Mouse (Mus musculus) embryo, embryonic 10 days (tissue): ENCODE results near the gene Vps50.
A peak's percentile ranks its signal among the peaks of the same experiment; 100 is the strongest.
"Not testable (repeated sequence)": the region's sequence is repeated elsewhere in the genome, so short reads cannot be mapped to it uniquely, and the experiment has no call there.

Experiments
- DNase-seq: peaks from one replicate; pipeline ENCODE4 v3.0.0-alpha.2; 2015; ENCODE audit warnings: low spot score

Gene Vps50

GRCm38 (mm10) chr6:3536048-3536447, 37.9 kb downstream of the Vps50 start:
- no peak for DNase-seq

- DNase-seq, result no peak
Observed at GRCm38 (mm10) chr6:3539470-3539869, 41.3 kb downstream of the Vps50 start.

GRCm38 (mm10) chr6:3543862-3544261, 45.7 kb downstream of the Vps50 start:
- DNase-seq, result no peak

DNA sequence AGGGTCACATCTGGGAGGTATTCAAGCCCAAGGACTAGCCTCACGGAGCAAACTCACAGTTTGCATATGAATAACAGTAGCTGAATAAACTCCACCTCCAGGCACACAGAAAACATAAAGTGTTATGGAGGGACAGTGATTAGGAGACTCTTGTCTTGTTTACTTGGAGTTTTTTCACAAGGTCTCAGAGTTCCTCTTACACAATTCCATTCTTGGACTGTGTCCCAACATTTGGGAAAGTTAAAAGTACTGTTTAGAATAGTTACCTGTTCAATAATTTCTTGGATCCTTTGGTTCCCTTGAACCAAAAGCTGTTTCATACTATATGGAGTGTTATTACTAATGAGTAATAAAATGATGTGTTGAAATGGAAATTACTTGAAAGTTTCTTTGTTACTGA, 46.8 kb downstream of the Vps50 start:
- no peak for DNase-seq

GRCm38 (mm10) chr6:3548959-3549358, 50.8 kb downstream of the Vps50 start:
- DNase-seq, result no peak

GRCm38 (mm10) chr6:3549992-3550391, 51.8 kb downstream of the Vps50 start:
- no peak for DNase-seq

DNA sequence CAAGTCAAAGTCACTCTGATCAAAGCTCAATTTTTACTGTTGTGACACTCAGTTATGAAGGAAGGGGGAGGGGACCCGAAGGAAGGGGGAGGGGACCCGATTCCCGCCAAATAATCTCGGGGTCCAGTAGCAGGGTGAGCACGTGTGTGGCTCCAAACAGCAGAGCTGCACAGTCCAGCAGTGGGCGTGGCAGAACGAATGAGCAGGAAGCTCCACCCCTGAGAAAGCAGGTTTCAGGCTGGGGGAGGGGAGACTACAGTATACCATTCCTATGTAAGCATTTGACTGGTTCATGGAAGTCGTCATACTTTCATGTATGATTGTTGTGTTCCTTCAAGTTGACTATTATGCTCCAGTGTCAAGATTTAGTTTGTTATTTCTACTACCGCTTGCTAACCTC, 54.5 kb downstream of the Vps50 start:
- DNase-seq, result not testable (repeated sequence)

DNA sequence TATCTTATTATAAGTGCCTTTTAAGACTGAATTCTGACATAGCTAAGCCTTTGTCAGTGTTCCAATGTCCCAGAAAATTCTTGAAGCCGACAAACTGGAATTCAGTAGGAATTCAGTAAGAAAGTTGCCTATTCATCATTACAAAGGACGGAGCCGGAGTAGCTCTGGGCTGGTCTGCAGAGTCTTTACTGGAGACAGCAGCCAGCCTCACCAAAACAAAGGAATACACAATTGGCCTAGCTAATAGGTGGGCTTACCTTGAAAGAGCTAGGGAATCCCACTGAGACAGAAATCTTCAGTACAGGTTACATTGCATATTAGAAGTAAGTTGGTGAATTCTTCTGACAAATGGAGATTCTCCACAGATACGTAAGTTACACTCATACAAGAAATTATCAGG, 59.0 kb downstream of the Vps50 start:
- no peak for DNase-seq

GRCm38 (mm10) chr6:3560009-3560408, 61.8 kb downstream of the Vps50 start:
- DNase-seq, result peak; percentile 10

GRCm38 (mm10) chr6:3562301-3562700, 64.1 kb downstream of the Vps50 start:
- DNase-seq, result no peak

DNA sequence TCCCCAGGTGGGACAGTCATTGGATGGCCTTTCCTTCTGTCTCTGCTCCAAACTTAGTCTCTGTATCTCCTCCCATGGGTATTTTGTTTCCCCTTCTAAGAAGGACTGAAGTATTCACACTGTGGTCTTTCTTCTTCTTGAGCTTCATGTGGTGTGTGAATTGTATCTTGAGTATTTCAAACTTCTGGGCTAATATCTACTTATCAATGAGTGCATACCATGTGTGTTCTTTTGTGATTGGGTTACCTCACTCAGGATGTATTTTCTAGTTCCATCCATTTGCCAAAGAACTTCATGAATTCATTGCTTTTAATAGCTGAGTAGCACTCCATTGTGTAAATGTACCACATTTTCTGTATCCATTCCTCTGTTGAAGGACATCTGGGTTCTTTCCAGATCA, 65.9 kb downstream of the Vps50 start:
- DNase-seq, result not testable (repeated sequence)

DNA sequence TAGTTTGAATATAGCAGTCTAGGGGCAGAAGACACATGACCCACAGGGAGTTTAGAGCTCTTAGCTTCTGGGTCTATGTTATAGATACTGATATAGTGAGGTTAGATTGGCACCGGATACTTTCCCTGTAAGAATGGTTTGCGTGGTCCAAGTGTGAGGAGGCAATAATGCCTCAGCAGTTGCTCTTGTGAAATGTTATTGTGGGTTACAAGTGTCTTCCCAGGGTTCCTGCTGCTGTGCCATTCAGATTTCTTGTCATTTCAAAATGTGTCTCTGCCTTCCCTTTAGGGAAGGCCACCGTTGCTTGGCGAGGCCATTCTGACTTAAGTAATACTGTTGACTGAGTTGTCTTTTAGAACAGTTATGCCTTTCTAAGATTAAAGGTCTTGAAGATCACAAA, 66.8 kb downstream of the Vps50 start:
- DNase-seq, result no peak

GRCm38 (mm10) chr6:3565667-3566066, 67.5 kb downstream of the Vps50 start:
- DNase-seq, result no peak

- DNase-seq, result no peak
Observed at GRCm38 (mm10) chr6:3567071-3567610, 69.0 kb downstream of the Vps50 start.

DNA sequence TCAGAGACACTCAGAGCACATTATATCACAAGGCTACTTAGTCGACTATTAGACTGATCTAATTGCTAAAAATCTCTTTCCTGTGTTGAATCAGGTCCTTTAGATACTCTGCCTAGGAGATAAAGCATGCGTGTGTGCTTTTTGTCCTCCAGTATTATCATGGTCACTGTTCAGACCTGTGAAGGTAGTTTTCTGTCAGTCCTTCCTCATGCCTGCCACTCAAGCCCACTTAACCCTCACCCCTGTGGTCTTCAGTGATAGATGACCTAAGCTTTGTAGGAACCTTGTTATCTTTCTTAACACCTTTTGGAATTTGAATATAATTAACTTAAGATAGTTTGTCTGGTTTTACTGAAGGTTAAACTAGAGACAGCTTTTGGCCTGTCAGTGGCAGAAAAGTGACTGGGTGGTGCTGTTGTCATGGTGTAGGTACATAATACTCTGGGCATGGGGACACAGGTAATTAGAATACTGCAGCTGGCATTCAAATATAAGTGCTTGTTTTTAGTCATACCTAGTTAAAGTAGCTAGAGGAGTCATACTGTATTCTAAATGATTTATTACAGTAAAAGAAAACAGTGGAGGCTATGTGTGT, 74.1 kb downstream of the Vps50 start:
- DNase-seq, result no peak

GRCm38 (mm10) chr6:3573787-3574186, 75.6 kb downstream of the Vps50 start:
- DNase-seq, result no peak

DNA sequence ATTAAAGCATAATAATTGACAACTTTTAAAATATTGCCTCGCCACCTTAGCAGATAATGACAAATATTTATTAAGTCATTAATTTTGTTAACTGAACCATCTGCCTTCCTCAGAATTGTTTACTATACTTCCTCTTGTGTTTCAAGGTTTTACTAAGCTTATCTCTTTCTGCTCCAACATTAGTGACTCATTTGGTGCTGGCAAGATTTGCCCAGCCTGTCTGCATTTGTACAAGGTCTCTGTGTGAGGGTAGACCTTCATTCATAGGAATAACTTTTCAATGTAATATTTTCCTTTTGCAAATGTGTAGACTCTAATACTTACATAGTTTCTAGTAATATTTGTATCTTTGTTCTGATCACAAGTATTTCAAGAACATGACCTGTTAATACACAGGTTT, 87.2 kb downstream of the Vps50 start:
- no peak for DNase-seq

DNA sequence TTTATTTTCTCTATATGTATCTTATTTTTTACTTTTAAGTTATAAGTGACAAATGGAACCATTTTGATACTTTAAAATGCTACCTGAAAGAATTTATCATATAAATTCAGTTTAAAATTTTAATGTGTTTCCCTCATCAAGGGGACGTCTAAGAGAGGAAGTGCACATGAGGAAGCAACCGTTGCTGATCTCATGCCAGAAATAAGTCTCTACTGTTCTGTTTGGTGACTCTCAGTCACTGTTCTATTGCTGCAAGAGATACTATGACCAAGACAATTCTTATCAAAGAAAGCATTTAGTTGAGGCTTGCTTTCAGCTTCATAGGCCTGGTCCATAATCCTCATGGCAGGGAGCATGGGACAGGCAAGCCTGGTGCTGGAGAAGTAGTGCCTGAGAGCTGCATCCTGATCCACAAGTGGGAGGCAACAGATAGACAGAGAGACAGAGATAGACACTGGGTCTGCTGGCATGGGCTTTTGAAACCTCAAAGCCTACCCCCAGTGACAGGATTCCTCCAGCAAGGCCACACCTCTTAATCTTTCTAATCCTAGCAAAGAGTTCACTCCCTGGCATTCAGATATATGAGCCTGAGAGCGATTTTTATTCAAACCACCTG, 92.2 kb downstream of the Vps50 start:
- no peak for DNase-seq

GRCm38 (mm10) chr6:3594246-3594645, 96.1 kb downstream of the Vps50 start:
- DNase-seq, result no peak

DNA sequence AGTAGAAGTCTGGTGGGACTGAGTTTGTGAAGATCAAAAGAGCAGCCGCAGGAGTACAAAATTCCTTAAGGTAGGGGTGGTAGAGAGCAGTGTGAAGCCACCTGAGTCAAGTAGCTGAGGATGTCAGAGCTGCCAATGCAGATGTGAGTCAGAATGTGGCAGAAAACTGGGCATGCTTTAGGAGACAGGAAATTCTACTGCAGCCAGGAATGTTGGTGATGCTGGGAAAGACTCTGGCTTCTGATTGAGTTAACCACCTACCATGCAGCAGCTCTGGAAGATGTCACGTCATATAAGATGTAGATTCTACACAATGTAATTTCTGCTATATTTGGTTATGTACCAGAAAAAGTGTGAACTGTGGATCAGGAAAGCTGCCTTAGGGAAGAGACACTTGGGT, 114.6 kb downstream of the Vps50 start:
- DNase-seq, result no peak

- peak; percentile 5 for DNase-seq
Observed at GRCm38 (mm10) chr6:3620428-3621387, 122.5 kb downstream of the Vps50 start.
